Mouse (Mus musculus) mature B cell (primary cell): Measurements from ENCODE around the gene Ceacam13.
"Not testable (repeated sequence)": the region's sequence is repeated elsewhere in the genome, so short reads cannot be mapped to it uniquely, and the experiment has no call there.

Experiments used
- in situ Hi-C: fragments of 300-500 bp; cut with MboI; formaldehyde crosslinking; loops from 2 replicates; pipeline ENCODE4 v1.14.3; 2019

Gene Ceacam13

DNA sequence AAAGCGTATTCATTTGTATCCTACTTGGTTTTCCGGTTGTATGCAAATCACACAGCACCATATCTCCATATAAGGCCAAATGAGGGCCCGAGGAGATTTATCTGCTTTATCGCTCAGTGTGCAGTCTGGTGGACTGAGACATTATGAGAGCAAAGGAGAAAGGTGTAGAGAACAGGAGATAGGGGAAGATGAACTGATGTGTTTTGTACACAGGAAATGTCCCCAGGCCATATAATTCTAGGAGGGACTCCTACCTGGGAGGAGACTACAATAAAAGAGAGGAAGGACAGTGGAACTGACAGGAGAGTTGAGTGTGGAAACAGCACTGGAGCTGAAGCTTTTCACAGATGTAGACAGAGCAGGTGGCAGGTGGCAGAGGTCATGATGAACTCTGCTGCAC lies at the start of gene Ceacam13:
TSS of gene Ceacam13 (plus strand) at position 301 of the 400 bp plus-strand sequence.
- in situ Hi-C loops: no loop called here

DNA sequence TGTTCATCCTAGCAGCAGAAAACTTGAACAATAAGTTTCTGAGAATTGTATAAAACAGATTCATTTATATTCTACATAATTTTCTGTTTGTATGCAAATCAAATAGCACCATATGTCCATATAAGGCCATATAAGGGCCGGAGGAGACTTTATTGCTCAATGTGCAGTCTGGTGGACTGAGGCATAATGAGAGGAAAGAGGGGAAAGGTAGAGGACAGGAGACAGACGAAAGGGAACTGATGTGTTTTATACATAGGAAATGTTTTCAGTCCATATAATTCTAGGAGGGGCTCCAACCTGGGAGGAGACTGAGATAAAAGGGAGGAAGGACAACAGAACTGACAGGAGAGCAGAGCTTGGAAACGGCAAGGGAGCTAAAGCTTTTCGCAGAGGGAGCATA lies 37.9 kb upstream of the Ceacam13 start, which contains the start of gene Ceacam11:
TSS of gene Ceacam11 (plus strand) at position 301 of the 400 bp plus-strand sequence.
- in situ Hi-C loops: no loop called here

DNA sequence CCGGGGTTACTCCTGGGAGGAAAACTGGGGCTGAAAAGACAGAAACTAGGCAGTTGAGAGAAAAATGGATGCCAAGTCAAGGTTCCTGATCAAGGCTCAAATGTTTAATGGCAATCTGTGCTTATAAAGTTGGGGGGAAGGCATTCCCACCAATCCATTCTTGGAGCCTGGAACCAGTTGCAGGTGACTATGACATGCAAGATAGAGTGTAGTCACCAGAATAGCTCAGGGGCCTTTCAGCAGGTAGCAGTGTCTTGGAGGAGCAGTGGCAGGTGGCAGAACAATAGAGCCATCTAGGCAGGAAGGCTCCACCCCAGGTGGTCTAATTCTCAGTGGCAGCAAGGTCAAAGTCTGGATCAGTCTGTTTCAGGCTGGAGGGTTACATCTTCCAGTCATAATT lies 8.6 kb upstream of the Ceacam13 start:
- in situ Hi-C loops: not testable (repeated sequence)

DNA sequence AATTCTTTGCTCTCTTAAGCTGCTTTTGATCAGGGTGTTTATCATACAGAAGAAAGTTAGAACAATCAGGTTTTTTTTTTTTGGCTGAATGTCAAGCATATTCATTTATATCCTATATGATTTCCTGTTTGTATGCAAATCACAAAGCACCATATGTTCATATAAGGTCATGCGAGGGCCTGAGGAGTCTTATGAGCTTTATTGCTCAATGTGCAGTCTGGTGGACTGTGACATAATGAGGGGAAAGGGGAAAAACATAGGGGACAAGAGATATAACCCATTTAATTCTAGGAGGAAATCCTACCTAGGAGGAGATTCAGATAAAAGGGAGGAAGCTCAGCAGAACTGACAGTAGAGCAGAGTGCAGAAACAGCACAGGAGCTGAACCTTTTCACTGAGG lies 55.9 kb downstream of the Ceacam13 start, which contains the start of gene Ceacam12:
TSS of gene Ceacam12 (plus strand) at position 301 of the 400 bp plus-strand sequence.
- in situ Hi-C loops: no loop called here
